Mouse (Mus musculus) ES-E14 (cell line): ENCODE measurements around the gene Itgb8.

ENCODE experiments used
- CHD2 ChIP-seq: IDR thresholded peaks from 2 replicates; pipeline ENCODE4 v1.6.1; 2014; ENCODE audit warnings: mild to moderate bottlenecking, low read depth, low read length, inconsistent platforms
- MAFK ChIP-seq: IDR thresholded peaks from 2 replicates; pipeline ENCODE4 v1.6.1; 2014; ENCODE audit warnings: mild to moderate bottlenecking, low read depth, low read length, inconsistent platforms; ENCODE audit not compliant: insufficient read depth

GRCm38 (mm10) chr12:119248581-119248980, 10.0 kb upstream of the Itgb8 start:
- TF ChIP-seq MAFK (no peak), CHD2 (no peak)
